Mouse (Mus musculus) C2C12 (cell line): ENCODE data around the gene Clint1. TPM values are rescaled to one million over a fixed set of nuclear protein-coding genes. Genes with fewer than 3 reads are reported as not detected.

Experiments
- H3K27me3 ChIP-seq: one replicate; pipeline ENCODE4 v1.6.1; 2011; ENCODE audit not compliant: control insufficient read depth, insufficient read depth, insufficient read length
- H3K36me3 ChIP-seq: one replicate; pipeline ENCODE4 v1.6.1; 2011; ENCODE audit not compliant: control insufficient read depth, insufficient read depth
- H3K4me3 ChIP-seq: one replicate; pipeline ENCODE4 v1.5.1; 2011; ENCODE audit warnings: mild to moderate bottlenecking, control low read depth; ENCODE audit not compliant: poor library complexity, insufficient read depth, severe bottlenecking
- H3K79me2 ChIP-seq: one replicate; pipeline ENCODE4 v1.6.1; 2011; ENCODE audit not compliant: control insufficient read depth, insufficient read depth
- H3K79me3 ChIP-seq: one replicate; pipeline ENCODE4 v1.6.1; 2011; ENCODE audit warnings: low read depth, control low read depth
- H3ac ChIP-seq: one replicate; pipeline ENCODE3; 2011; ENCODE audit warnings: low read depth; ENCODE audit not compliant: control insufficient read depth, insufficient read length
- CEBPB ChIP-seq: IDR thresholded peaks from one replicate; pipeline ENCODE4 v1.6.1; 2011; ENCODE audit warnings: low read depth, mild to moderate bottlenecking, control low read depth, moderate library complexity
- CTCF ChIP-seq: IDR thresholded peaks from one replicate; pipeline ENCODE4 v1.5.1; 2011; ENCODE audit not compliant: control insufficient read depth, insufficient read depth, insufficient read length
- FOSL1 ChIP-seq: IDR thresholded peaks from one replicate; pipeline ENCODE4 v1.8.0; 2011; ENCODE audit warnings: mild to moderate bottlenecking, low read length; ENCODE audit not compliant: poor library complexity, insufficient read depth, severe bottlenecking
- MAX ChIP-seq: IDR thresholded peaks from one replicate; pipeline ENCODE4 v1.6.1; 2011; ENCODE audit warnings: mild to moderate bottlenecking, control low read depth
- MYOD1 ChIP-seq: IDR thresholded peaks from one replicate; pipeline ENCODE4 v1.6.1; 2011; ENCODE audit warnings: low read depth; ENCODE audit not compliant: control insufficient read depth, insufficient read length
- MYOG ChIP-seq: IDR thresholded peaks from one replicate; pipeline ENCODE4 v1.6.1; 2011; ENCODE audit not compliant: control insufficient read depth, insufficient read length; ENCODE audit errors: extremely low read depth
- USF1 ChIP-seq: IDR thresholded peaks from one replicate; pipeline ENCODE4 v1.6.1; 2011; ENCODE audit warnings: low read depth, mild to moderate bottlenecking, control low read depth, moderate library complexity
- polyA plus RNA-seq: library from polyadenylated mRNA; unstranded; fragments of >200 nt; fragmentation: generic; extraction: Trizol; gene quantifications from one replicate; pipeline ENCODE4 v1.2.1, GENCODE M21; 2012; ENCODE audit warnings: missing spikeins

Clint1 gene
- polyA plus RNA-seq, 1 experiment, result 31.9 TPM

- Histone ChIP-seq H3K4me3 (no peak overlapping the region), H3K79me3 (no peaks in the 10 kb centered on the region), H3K36me3 (no peaks in the 10 kb centered on the region), H3K79me2 (no peaks in the 10 kb centered on the region), H3K27me3 (no peaks in the 10 kb centered on the region), H3ac (no peak overlapping the region)
- TF ChIP-seq USF1, result peak; percentile 67
- TF ChIP-seq MYOD1, result no peak
These were observed 66.2 kb downstream of the Clint1 start for GRCm38 (mm10) chr11:45918018-45918417.

GRCm38 (mm10) chr11:45918836-45919235 is 67.0 kb downstream of the Clint1 start:
- Histone ChIP-seq H3K36me3 (no peaks in the 10 kb centered on the region), H3K27me3 (no peaks in the 10 kb centered on the region), H3K79me2 (no peaks in the 10 kb centered on the region), H3K4me3 (no peak overlapping the region), H3K79me3 (no peaks in the 10 kb centered on the region), H3ac (no peak overlapping the region)
- TF ChIP-seq USF1, result no peak
- TF ChIP-seq CTCF, result no peak
- TF ChIP-seq MAX, result no peak
- no peak for TF ChIP-seq MYOG
- TF ChIP-seq MYOD1, result no peak
- no peak for TF ChIP-seq CEBPB
- no peak for TF ChIP-seq FOSL1

GRCm38 (mm10) chr11:45921026-45921425 is 69.2 kb downstream of the Clint1 start:
- Histone ChIP-seq H3K27me3 (no peaks in the 10 kb centered on the region), H3K79me2 (no peaks in the 10 kb centered on the region), H3K36me3 (no peaks in the 10 kb centered on the region), H3K79me3 (no peaks in the 10 kb centered on the region), H3ac (no peak overlapping the region), H3K4me3 (no peak overlapping the region)
- TF ChIP-seq USF1 (no peak), MAX (no peak), CEBPB (no peak), FOSL1 (no peak), MYOD1 (no peak), MYOG (no peak), CTCF (no peak)

- no peak for TF ChIP-seq FOSL1
- TF ChIP-seq MAX, result no peak
- no peak for TF ChIP-seq MYOG
- TF ChIP-seq CTCF, result no peak
- no peak for TF ChIP-seq MYOD1
- TF ChIP-seq USF1, result no peak
- no peak for TF ChIP-seq CEBPB
- no peaks in the 10 kb centered on the region for H3K27me3 ChIP-seq
These were observed 69.6 kb downstream of the Clint1 start for GRCm38 (mm10) chr11:45921480-45921898.

GRCm38 (mm10) chr11:45925436-45925835 is 73.6 kb downstream of the Clint1 start:
- Histone ChIP-seq H3K79me2 (no peaks in the 10 kb centered on the region), H3K36me3 (no peaks in the 10 kb centered on the region), H3ac (no peak overlapping the region), H3K27me3 (no peaks in the 10 kb centered on the region), H3K4me3 (no peak overlapping the region), H3K79me3 (no peaks in the 10 kb centered on the region)
- TF ChIP-seq USF1 (no peak), CTCF (no peak), MAX (no peak), MYOG (no peak), CEBPB (no peak), MYOD1 (no peak), FOSL1 (no peak)

More at GRCm38 (mm10) chr11:45921480-45921898, 69.6 kb downstream of the Clint1 start:
- no peak overlapping the region for H3ac ChIP-seq
- no peaks in the 10 kb centered on the region for H3K79me2 ChIP-seq
- no peaks in the 10 kb centered on the region for H3K36me3 ChIP-seq
- H3K4me3 ChIP-seq, result no peak overlapping the region
- no peaks in the 10 kb centered on the region for H3K79me3 ChIP-seq

- no peaks in the 10 kb centered on the region for H3K79me3 ChIP-seq
- H3K36me3 ChIP-seq, result peaks cover 6% of the 10 kb centered on the region
- H3K79me2 ChIP-seq, result no peaks in the 10 kb centered on the region
- H3ac ChIP-seq, result peak overlapping the region; percentile 27
- no peak for TF ChIP-seq USF1
- TF ChIP-seq FOSL1, result no peak
- TF ChIP-seq MYOG, result no peak
- peak; percentile 76 for TF ChIP-seq CTCF
- no peaks in the 10 kb centered on the region for H3K27me3 ChIP-seq
- H3K4me3 ChIP-seq, result peak overlapping the region; percentile 18
These were observed 74.8 kb downstream of the Clint1 start for GRCm38 (mm10) chr11:45926640-45927082.
